Mouse (Mus musculus) testis, postnatal 14 days (tissue): ENCODE measurements at regions not wholly inside any gene's neighbourhood (a gene's known extent, or its start where the extent isn't known, plus 50 kb on each side); places are given as distances from the start of the nearest gene placed in this dataset.

Source experiments
- DNase-seq: peaks from one replicate; pipeline ENCODE4 v3.0.0; 2021; ENCODE audit warnings: low spot score

DNA sequence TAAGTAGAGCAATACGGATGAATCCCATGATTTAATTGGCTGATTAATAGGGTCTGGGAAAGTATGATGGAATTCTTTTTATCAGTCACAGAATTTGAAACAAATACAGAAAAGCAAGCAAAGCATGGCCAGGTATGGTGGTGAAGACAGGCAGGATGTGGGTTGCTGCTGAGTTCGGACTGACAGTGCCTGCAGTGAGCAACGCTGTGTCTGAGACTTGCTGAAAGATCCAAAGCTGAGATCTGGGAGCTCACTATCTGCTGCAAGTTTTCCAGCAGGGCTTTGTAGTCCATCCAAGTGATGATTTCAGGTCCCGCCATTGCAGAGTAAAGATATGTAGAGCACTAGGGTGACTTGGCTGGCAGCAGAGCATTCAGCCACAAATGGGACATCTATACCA, 189.3 kb upstream of the Ahr start:
- no peak for DNase-seq

DNA sequence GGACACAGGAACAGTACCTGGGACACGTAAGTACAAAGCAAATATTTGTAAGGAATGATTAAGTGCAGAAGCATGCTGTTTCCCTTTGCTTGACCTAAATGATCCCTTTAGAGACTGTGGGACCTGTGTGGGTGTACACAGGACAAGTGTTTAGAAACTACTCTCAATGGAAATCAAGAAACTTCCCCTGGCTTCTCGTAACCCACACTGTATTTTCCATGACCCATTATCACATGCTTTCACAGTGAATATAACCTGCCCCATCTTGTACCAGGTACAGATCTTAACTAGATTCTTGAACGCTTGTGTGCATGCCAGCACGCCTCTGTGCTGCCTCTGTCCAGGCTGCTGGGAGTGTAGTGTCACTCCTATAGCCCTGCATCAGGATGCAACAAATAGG, 177.8 kb upstream of the Ahr start:
- DNase-seq, result no peak

DNA sequence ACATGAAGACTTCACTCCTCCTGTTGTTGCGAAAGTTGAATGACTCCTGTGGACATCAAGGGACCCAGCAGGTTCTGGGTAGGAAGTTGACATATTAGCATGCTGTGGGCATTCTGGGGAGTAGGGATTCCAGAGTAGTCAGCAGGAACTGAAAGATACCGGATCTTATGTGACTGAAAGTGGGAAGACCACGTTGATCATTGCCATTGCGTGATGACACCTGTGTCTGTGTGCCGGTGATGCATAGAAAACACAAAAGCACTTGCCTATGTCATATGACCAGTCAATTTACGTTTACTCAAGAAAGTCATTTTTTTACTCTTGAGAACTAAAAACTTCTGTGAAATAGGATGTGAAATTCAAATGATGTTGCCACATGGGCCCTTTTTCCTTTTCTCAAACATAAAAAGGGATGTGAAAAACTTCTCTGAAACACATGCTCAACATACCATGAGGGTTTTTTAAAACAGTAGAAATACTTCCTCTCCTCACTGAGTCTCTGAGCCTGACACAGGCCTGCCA, 176.8 kb upstream of the Ahr start:
- no peak for DNase-seq

GRCm38 (mm10) chr12:35710323-35710722, 175.5 kb upstream of the Ahr start:
- DNase-seq, result no peak

DNA sequence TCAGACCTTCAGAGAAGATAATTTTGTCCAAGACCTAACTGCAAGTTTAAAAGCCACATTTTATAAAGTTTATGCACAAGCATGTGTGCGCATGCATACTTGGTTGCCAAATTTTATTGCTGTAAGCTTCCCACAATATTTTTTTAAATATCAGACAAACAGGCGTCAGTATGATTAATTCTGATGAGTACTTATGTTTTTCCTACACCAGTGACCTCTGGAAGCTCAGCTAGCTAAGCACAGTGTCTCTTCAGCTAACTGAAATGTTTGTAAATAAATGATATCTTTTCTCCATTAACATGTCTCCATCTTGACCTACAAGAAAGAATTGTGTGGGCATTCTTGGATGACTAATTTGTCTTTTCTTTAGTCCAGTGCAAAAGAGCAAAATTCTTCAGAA, 168.6 kb upstream of the Ahr start:
- DNase-seq, result no peak

GRCm38 (mm10) chr12:35702674-35703073, 167.8 kb upstream of the Ahr start:
- no peak for DNase-seq

DNA sequence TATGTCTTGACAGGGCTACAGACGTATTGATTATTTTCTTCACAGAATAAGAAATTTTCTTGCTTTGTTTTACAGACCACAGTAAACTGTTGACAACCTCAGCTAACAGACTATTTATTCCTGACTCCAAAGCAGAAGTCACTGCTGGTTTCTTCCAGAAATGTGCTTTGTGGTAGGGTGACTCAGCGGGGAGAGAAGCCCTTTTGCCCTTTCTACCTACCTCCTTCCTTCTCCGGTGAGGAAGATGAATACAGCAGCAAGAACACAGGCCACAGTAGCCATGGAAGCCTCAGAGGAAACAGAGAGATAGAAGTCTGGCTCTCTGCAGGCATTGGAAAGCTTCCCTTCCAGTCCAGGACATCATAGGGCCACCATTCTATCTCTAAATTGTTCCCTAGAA, 159.4 kb upstream of the Ahr start:
- DNase-seq, result no peak

GRCm38 (mm10) chr12:35690914-35691313, 156.1 kb upstream of the Ahr start:
- no peak for DNase-seq

DNA sequence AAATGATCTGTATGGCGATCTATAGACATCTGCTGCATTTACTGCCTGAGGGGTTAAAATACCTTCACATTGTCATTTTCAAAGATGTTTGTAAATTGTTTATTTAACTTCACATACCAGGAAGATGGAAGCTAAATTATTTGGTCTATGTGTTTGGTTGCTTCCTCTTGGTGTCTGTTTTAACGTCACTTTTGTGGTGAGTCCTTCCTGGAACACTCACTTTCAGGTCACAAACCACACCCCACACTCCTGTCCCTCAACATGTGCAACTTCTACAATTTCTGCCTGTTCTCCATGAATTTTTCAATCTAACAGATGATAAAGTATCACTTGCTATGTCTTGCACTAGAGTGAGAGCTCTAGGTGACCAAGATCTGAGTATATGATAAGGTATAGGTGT, 151.4 kb upstream of the Ahr start:
- DNase-seq, result no peak

- DNase-seq, result no peak
These were observed 150.4 kb upstream of the Ahr start for GRCm38 (mm10) chr12:35685189-35685588.

GRCm38 (mm10) chr12:35681864-35682449, 147.1 kb upstream of the Ahr start:
- no peak for DNase-seq

DNA sequence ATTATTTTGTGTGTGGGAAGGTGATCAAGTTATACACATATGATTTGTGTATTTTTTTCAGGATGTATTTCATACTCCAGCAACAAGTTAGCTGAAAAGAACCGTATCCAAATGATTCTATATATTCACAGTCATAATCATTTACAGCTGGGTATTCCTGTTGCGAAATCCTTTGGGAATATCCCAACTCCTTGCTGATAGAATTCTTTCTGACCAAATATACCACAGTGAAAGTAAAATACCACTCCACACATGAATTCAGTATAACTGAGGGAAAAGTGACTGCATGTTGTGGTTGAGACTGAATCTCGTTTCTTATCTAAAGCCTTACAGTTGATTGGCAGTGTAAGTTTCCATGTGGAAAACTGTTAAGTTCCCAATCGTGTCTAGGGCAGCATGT, 145.1 kb upstream of the Ahr start:
- DNase-seq, result no peak

- no peak for DNase-seq
These were observed 144.2 kb upstream of the Ahr start for GRCm38 (mm10) chr12:35679025-35679424.

- DNase-seq, result peak; percentile 35
These were observed 139.6 kb upstream of the Ahr start for GRCm38 (mm10) chr12:35674487-35674886.

GRCm38 (mm10) chr12:35670980-35671379, 136.1 kb upstream of the Ahr start:
- no peak for DNase-seq

- no peak for DNase-seq
These were observed 133.9 kb upstream of the Ahr start for GRCm38 (mm10) chr12:35668716-35669115.

GRCm38 (mm10) chr12:35667705-35668104, 132.9 kb upstream of the Ahr start:
- no peak for DNase-seq

DNA sequence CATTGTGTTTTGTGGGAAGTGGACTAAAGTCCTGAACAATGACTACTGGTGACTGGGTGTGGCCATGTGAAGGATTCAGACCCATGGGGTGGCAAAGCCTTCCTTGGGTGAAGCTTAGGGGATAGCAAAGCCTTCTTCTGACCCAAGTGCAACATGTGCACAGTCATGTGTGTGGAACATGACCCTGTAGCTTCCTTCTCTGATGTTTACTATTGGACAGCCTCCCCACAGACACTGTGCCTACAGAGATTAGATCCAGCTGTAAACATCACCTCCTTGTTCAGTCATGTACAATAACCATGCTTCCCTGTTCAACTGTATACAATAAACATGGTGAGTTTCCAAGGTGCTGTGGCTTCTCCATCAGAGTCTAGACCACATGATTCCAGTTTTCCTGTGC, 132.4 kb upstream of the Ahr start:
- DNase-seq, result no peak

- no peak for DNase-seq
These were observed 131.2 kb upstream of the Ahr start for GRCm38 (mm10) chr12:35666062-35666461.

- no peak for DNase-seq
These were observed 128.2 kb upstream of the Ahr start for GRCm38 (mm10) chr12:35663062-35663461.

DNA sequence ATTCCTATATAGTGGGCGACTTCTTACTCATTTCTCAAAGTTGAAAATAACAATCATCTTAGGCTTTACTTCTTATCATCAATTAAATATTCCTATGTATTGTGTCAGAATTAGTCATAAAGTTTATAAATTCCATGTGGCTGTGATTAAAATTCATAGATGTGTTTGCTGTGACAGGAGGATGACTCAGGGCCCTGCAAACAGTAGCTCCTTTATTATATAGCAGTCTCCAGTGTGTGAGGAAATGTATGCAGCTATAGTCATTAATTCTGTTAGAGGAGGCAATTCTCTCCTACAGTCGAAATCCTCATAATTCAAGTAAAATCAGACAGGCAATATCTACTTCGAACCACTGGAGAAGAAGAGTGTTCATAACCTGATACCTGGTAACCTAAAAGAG, 121.7 kb upstream of the Ahr start:
- no peak for DNase-seq

DNA sequence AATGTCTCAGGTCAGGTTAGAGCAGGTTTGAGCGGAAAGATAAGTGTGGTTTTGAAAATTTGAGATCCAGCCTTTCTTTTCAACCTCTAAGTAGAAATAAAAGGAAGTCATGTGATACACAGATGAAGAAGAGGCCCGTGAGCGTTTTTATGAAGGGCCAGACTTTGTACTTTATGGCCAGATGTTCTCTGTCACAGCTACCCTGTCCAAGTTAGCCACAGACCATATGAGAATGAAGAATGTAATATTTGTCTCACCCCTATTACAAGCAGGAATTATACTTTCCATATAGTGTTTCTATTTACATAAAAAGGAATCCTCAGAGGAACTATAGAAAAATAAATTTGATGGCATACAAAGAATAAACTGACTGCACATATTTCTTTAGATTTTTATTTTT, 114.9 kb upstream of the Ahr start:
- DNase-seq, result no peak

DNA sequence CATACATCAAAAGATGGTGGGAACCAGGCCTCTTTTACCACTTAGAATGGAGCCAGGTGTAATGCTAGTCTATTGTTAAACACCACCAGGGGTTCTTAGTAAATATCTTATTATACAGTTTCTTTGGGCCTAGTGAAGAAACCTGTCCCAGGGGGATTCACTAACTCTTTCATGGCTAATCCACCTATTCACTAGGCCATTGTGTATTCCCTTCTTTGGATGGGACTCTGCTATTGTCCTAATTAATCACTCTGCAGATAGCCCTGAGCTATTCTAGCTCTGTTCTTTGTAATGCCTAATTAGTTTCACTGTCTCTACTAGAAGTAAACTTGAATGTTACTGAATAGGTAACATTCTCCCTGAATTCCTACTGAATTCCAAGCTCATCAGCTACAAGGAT, 107.6 kb upstream of the Ahr start:
- DNase-seq, result no peak

GRCm38 (mm10) chr12:35641741-35642140, 106.9 kb upstream of the Ahr start:
- DNase-seq, result no peak

DNA sequence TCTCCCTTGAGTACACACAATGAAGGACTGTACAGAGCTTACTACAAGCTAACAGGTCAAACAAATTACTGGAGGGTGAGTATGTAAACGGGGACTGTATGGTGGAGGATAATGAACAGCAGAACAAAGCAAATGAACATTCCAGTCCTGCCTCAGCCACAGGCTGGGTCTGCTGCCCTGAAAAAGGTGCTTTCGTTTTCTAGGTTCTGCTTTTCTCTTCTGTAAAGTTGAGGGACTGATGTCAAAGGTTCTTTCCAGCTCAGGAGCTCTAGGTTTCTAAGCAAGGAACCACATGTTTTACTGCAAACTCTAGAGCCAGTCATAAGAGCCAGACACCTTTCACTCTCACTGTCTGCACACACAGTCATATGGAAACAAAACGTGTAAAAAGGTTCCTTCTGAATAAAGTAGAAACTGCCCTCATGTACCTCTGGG, 106.1 kb upstream of the Ahr start:
- DNase-seq, result no peak
